8 mouse cellular contexts compared by ENCODE assay signal in the genomic region with DNA sequence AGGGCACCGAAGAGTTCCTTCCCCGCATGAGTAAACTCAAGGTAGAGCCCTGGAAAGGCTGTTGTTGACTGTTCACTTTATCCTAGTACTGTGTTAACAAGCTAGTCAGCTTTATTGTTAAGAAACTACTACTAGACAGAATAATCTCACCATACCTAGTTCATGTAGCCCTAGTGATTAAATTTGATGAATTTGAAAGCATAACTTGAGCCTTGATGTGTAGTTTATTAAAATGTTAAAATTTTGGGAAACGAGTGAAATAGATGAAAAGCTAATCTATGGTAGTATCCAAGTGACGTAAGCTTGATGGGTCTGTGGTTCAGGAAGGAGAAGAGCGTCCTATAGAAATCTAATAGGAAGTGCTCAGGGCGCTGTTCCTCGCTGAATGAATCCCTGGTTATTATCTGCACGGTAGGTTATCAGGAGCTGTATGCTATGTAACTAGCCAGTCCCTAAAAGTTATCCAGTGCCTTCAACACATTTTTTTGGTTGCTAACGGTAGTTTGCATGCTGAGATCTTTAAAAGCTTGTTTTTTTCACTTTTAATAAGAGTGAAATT. TPM values are rescaled to one million over a fixed set of nuclear protein-coding genes. Genes with fewer than 3 reads are reported as not detected.
DNase-seq lines count a peak whose midpoint lies in the region; ATAC-seq and TF ChIP-seq lines count a peak whose summit lies in the region.

No protein-coding gene starts in this region.

- no peaks in the 10 kb centered on the region for H3K36me3 ChIP-seq in hindbrain, embryonic 16.5 days (ENCODE audit: control insufficient read depth, insufficient read depth, low read length)
- H3K36me3 ChIP-seq in midbrain, embryonic 16.5 days (ENCODE audit: control insufficient read depth, insufficient read depth, low read length): no peaks in the 10 kb centered on the region

- no peak for DNase-seq in layer of hippocampus, adult 2 months (ENCODE audit: low spot score in 2 of 2)
- no peak for DNase-seq in layer of hippocampus, adult 8-10 months (ENCODE audit: low spot score in 2 of 2)
- peak; percentile 60 for DNase-seq in c-Kit-positive CD71-positive TER-119-positive erythroid progenitor cells, embryonic 14.5 days (ENCODE audit: low spot score)
- no peak for DNase-seq in frontal cortex, postnatal 36 days (ENCODE audit: low spot score in 2 of 2)
- no peak for DNase-seq in left cerebral cortex, postnatal 36 days (ENCODE audit: low spot score in 2 of 2)
- no peak for DNase-seq in natural killer cell, adult 2 months (ENCODE audit: low spot score in 2 of 2)

- intact Hi-C loops in left cerebral cortex, postnatal 36 days (cut with DNase I): loop anchor here (2.0 kb wide), 1 partner anchor 40 kb away; a partner anchor contains a TSS

- peak overlapping the region; percentile 98 for H3K9ac ChIP-seq in hindbrain, embryonic 16.5 days (ENCODE audit: low read depth, low read length)
- peak overlapping the region; percentile 95 for H3K9ac ChIP-seq in midbrain, embryonic 16.5 days (ENCODE audit: low read depth, low read length)

- no peak for TF ChIP-seq CTCF in layer of hippocampus, adult 2 months (conservative IDR thresholded peaks at IDR 0.05)

- H3K27me3 ChIP-seq in hindbrain, embryonic 16.5 days (replicated peaks; ENCODE audit: control insufficient read depth, insufficient read depth, low read length): no peaks in the 10 kb centered on the region
- H3K27me3 ChIP-seq in midbrain, embryonic 16.5 days (ENCODE audit: control insufficient read depth, insufficient read depth, low read depth, low read length): no peaks in the 10 kb centered on the region

- peak overlapping the region; percentile 97 for H3K27ac ChIP-seq in layer of hippocampus, adult 2 months
- peak overlapping the region; percentile 99 for H3K27ac ChIP-seq in hindbrain, embryonic 16.5 days (ENCODE audit: low read depth, low read length)
- H3K27ac ChIP-seq in midbrain, embryonic 16.5 days (ENCODE audit: low read length): peak overlapping the region; percentile 98

- no peak for ATAC-seq in hindbrain, embryonic 16.5 days
- no peak for ATAC-seq in midbrain, embryonic 16.5 days

- no peaks in the 10 kb centered on the region for H3K9me3 ChIP-seq in hindbrain, embryonic 16.5 days (ENCODE audit: control insufficient read depth, low read length)
- no peaks in the 10 kb centered on the region for H3K9me3 ChIP-seq in midbrain, embryonic 16.5 days (replicated peaks; ENCODE audit: control insufficient read depth, low read length, poor library complexity, severe bottlenecking)

- peak overlapping the region; percentile 78 for H3K4me2 ChIP-seq in hindbrain, embryonic 16.5 days (ENCODE audit: low read length)
- peak overlapping the region; percentile 84 for H3K4me2 ChIP-seq in midbrain, embryonic 16.5 days (ENCODE audit: low read length)

- 15% methylated on average over 9 of the region's 9 CpGs for WGBS in hindbrain, embryonic 16.5 days
- 14% methylated on average over 9 of the region's 9 CpGs for WGBS in midbrain, embryonic 16.5 days

- H3K4me1 ChIP-seq in hindbrain, embryonic 16.5 days (ENCODE audit: control insufficient read depth, insufficient read depth, low read depth, low read length): peaks cover 32% of the 10 kb centered on the region
- peaks cover 36% of the 10 kb centered on the region for H3K4me1 ChIP-seq in midbrain, embryonic 16.5 days (ENCODE audit: control insufficient read depth, insufficient read depth, low read length)

- H3K4me3 ChIP-seq in layer of hippocampus, adult 2 months: peak overlapping the region; percentile 60
- peak overlapping the region; percentile 62 for H3K4me3 ChIP-seq in hindbrain, embryonic 16.5 days (ENCODE audit: low read length)
- peak overlapping the region; percentile 100 for H3K4me3 ChIP-seq in midbrain, embryonic 16.5 days (ENCODE audit: low read depth, low read length)

RNA-seq across cellular contexts. Expression of a gene that starts 2.3 kb away (rescaled TPM):
- 10 to 100 TPM; 45.0 to 53.7 TPM for total RNA-seq in layer of hippocampus, adult 2 months (2021)
- total RNA-seq in layer of hippocampus, adult 8-10 months (2022): 10 to 100 TPM; 43.9 to 50.6 (median 48.8) TPM
- polyA plus RNA-seq in hindbrain, embryonic 16.5 days (2015; fragmentation: Nextera tagmentation; extraction: Ambion mirVana): 9.7 and 9.8 TPM in 2 replicates
- 10.3 and 11.6 TPM in 2 replicates for polyA plus RNA-seq in midbrain, embryonic 16.5 days (2015; fragmentation: Nextera tagmentation; extraction: Ambion mirVana)
- total RNA-seq in left cerebral cortex, postnatal 36 days (2021): 10 to 100 TPM; 41.9 to 52.7 TPM

RNA-seq across cellular contexts. Expression of a gene that starts 40.6 kb away (rescaled TPM):
- 10 to 100 TPM; 21.7 to 23.3 TPM for total RNA-seq in layer of hippocampus, adult 2 months (2021)
- 10 to 100 TPM; 18.4 to 28.4 (median 21.8) TPM for total RNA-seq in layer of hippocampus, adult 8-10 months (2022)
- polyA plus RNA-seq in hindbrain, embryonic 16.5 days (2015; fragmentation: Nextera tagmentation; extraction: Ambion mirVana): 18.2 and 19.6 TPM in 2 replicates
- 19.0 and 19.8 TPM in 2 replicates for polyA plus RNA-seq in midbrain, embryonic 16.5 days (2015; fragmentation: Nextera tagmentation; extraction: Ambion mirVana)
- 10 to 100 TPM; 15.0 to 15.6 TPM for total RNA-seq in left cerebral cortex, postnatal 36 days (2021)

RNA-seq across cellular contexts. Expression of a gene that starts 40.8 kb away (rescaled TPM):
- 1 to 10 TPM; 9.2 to 9.6 TPM for total RNA-seq in layer of hippocampus, adult 2 months (2021)
- total RNA-seq in layer of hippocampus, adult 8-10 months (2022): 10 to 100 TPM in 1 of 4 experiments, 1 to 10 TPM in 3; 8.1 to 10.8 (median 9.0) TPM
- 6.4 and 7.3 TPM in 2 replicates for polyA plus RNA-seq in hindbrain, embryonic 16.5 days (2015; fragmentation: Nextera tagmentation; extraction: Ambion mirVana)
- 6.4 and 8.2 TPM in 2 replicates for polyA plus RNA-seq in midbrain, embryonic 16.5 days (2015; fragmentation: Nextera tagmentation; extraction: Ambion mirVana)
- 10 to 100 TPM in 1 of 2 experiments, 1 to 10 TPM in 1; 7.2 to 12.3 TPM for total RNA-seq in left cerebral cortex, postnatal 36 days (2021)
